Mouse (Mus musculus): Measurements from ENCODE around the gene Htr5b. TPM values are rescaled to one million over a fixed set of nuclear protein-coding genes. Genes with fewer than 3 reads are reported as not detected.

Htr5b gene
- polyA plus RNA-seq, 1 experiment from 2014 or later: 0.52 TPM

- H3K27ac ChIP-seq: no peak overlapping the region
- peaks cover 17% of the 10 kb centered on the region for H3K4me1 ChIP-seq
- H3K36me3 ChIP-seq: no peaks in the 10 kb centered on the region
- no peak overlapping the region for H3K4me3 ChIP-seq
- no peak overlapping the region for H3K9ac ChIP-seq
- 69% methylated on average over 7 of the region's 7 CpGs for WGBS
- no peak overlapping the region for H3K4me2 ChIP-seq
- no peak for ATAC-seq (ENCODE audit: insufficient number of reproducible peaks, insufficient read depth, low FRiP score, low TSS enrichment, low read depth)
- peaks cover 34% of the 10 kb centered on the region for H3K27me3 ChIP-seq
- H3K9me3 ChIP-seq: no peaks in the 10 kb centered on the region
Observed at GRCm38 (mm10) chr1:121531439-121531838, 3.2 kb upstream of the Htr5b start.

- H3K4me2 ChIP-seq: no peak overlapping the region
- H3K9me3 ChIP-seq: no peaks in the 10 kb centered on the region
- peaks cover 17% of the 10 kb centered on the region for H3K4me1 ChIP-seq
- H3K4me3 ChIP-seq: no peak overlapping the region
- ATAC-seq (ENCODE audit: insufficient number of reproducible peaks, insufficient read depth, low FRiP score, low TSS enrichment, low read depth): no peak
- H3K36me3 ChIP-seq: no peaks in the 10 kb centered on the region
- no peak overlapping the region for H3K27ac ChIP-seq
- H3K27me3 ChIP-seq: peaks cover 42% of the 10 kb centered on the region
- H3K9ac ChIP-seq: no peak overlapping the region
- WGBS: 80% methylated on average over 6 of the region's 6 CpGs
Observed at GRCm38 (mm10) chr1:121529286-121529685, 1.0 kb upstream of the Htr5b start.

- Histone ChIP-seq H3K4me3 (peak overlapping the region; percentile 42), H3K36me3 (no peaks in the 10 kb centered on the region), H3K4me1 (peaks cover 17% of the 10 kb centered on the region), H3K27me3 (peaks cover 42% of the 10 kb centered on the region), H3K27ac (no peak overlapping the region), H3K9ac (0 out of 2 replicates have a peak overlapping the region, but pooled peaks have one; percentile 32), H3K4me2 (peak overlapping the region; percentile 82), H3K9me3 (no peaks in the 10 kb centered on the region)
- no peak for ATAC-seq (ENCODE audit: insufficient number of reproducible peaks, insufficient read depth, low FRiP score, low TSS enrichment, low read depth)
- WGBS: 15% methylated on average over 55 of the region's 55 CpGs
Observed at GRCm38 (mm10) chr1:121527600-121528398, 466 bp downstream of the Htr5b start.

GRCm38 (mm10) chr1:121527061-121527460, 1.2 kb downstream of the Htr5b start:
- WGBS: 40% methylated on average over 17 of the region's 17 CpGs
- peak overlapping the region; percentile 82 for H3K4me2 ChIP-seq
- no peak for ATAC-seq (ENCODE audit: insufficient number of reproducible peaks, insufficient read depth, low FRiP score, low TSS enrichment, low read depth)
- H3K4me3 ChIP-seq: peak overlapping the region; percentile 42
- no peaks in the 10 kb centered on the region for H3K36me3 ChIP-seq
- H3K9ac ChIP-seq: no peak overlapping the region
- peaks cover 42% of the 10 kb centered on the region for H3K27me3 ChIP-seq
- no peaks in the 10 kb centered on the region for H3K9me3 ChIP-seq
- no peak overlapping the region for H3K27ac ChIP-seq
- H3K4me1 ChIP-seq: peaks cover 17% of the 10 kb centered on the region

- Histone ChIP-seq H3K36me3 (no peaks in the 10 kb centered on the region), H3K27me3 (no peaks in the 10 kb centered on the region), H3K9ac (no peak overlapping the region), H3K9me3 (no peaks in the 10 kb centered on the region), H3K4me2 (no peak overlapping the region), H3K4me1 (no peaks in the 10 kb centered on the region), H3K4me3 (no peak overlapping the region), H3K27ac (no peak overlapping the region)
- WGBS: 76% methylated on average over 1 of the region's 1 CpGs
- ATAC-seq (ENCODE audit: insufficient number of reproducible peaks, insufficient read depth, low FRiP score, low TSS enrichment, low read depth): no peak
Observed at GRCm38 (mm10) chr1:121518609-121519008, 9.7 kb downstream of the Htr5b start.

DNA sequence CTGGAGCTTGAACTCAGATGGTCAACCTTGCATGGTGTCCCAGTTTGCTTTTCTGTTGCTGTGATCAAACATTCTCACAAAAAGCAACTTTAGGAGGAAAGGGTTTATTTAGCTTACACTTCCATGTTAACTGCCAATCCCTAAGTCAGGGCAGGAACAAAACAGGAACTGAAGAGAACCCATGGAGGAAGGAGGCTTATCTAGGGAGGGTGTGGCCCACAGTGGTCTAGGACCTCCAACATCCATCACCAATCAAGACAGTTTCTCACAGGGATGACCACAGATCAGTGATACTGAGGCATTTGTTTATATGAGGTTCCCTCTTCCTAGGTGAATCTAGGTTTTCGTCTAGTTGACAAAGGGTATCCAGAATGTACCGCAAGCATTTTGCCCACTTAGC, 16.3 kb downstream of the Htr5b start:
- 92% methylated on average over 2 of the region's 2 CpGs for WGBS
- no peak overlapping the region for H3K4me2 ChIP-seq
- no peak for ATAC-seq (ENCODE audit: insufficient number of reproducible peaks, insufficient read depth, low FRiP score, low TSS enrichment, low read depth)
- no peaks in the 10 kb centered on the region for H3K27me3 ChIP-seq
- 0 out of 2 replicates have a peak, but pooled peaks cover 4% of the 10 kb centered on the region for H3K36me3 ChIP-seq
- no peaks in the 10 kb centered on the region for H3K9me3 ChIP-seq
- no peak overlapping the region for H3K4me3 ChIP-seq
- no peak overlapping the region for H3K27ac ChIP-seq
- H3K9ac ChIP-seq: no peak overlapping the region
- H3K4me1 ChIP-seq: no peaks in the 10 kb centered on the region; the same call in 1 of the 2 replicates

- H3K4me2 ChIP-seq: no peak overlapping the region
- no peaks in the 10 kb centered on the region for H3K9me3 ChIP-seq
- no peak for ATAC-seq (ENCODE audit: insufficient number of reproducible peaks, insufficient read depth, low FRiP score, low TSS enrichment, low read depth)
- no peaks in the 10 kb centered on the region for H3K27me3 ChIP-seq
- H3K27ac ChIP-seq: no peak overlapping the region
- H3K4me1 ChIP-seq: no peaks in the 10 kb centered on the region; the same call in 1 of the 2 replicates
- no peak overlapping the region for H3K9ac ChIP-seq
- no peak overlapping the region for H3K4me3 ChIP-seq
- H3K36me3 ChIP-seq: 0 out of 2 replicates have a peak, but pooled peaks cover 4% of the 10 kb centered on the region
- 22% methylated on average over 2 of the region's 2 CpGs for WGBS
Observed at GRCm38 (mm10) chr1:121511186-121511585, 17.1 kb downstream of the Htr5b start.

DNA sequence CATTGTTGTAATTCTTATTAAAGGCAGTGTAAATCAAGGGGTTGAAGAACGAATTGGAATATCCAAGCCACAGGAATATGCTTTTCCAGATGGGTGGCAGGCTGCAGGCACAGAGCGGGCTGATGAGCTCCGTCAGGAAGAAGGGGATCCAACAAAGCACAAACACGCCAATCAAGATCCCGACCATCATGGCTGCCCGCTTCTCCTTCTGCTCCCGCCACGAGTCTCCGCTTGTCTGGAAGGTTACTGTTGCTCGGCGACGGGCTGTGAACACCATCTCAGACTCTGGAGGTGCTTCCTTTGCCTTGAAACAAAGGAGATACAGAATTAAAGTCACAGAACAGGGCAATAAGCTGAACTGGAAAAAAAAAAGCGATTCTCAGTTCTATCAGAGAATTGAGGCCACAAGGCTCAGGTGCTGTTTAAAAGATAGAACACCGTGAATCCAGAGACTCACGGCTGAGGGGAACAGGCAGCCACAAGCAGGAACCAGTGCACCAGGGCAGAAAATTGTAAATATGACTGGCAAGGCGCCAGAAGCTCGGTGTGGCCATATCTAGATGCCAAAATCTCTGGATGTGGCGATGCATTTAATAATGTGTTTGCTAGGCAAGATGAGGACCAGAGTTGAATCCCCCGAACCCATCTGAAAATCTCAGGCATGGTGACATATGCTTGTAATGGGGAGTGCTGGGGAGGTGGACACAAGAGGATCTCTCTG, 17.7 kb downstream of the Htr5b start:
- Histone ChIP-seq H3K4me1 (no peaks in the 10 kb centered on the region; the same call in 1 of the 2 replicates), H3K4me2 (no peak overlapping the region), H3K9ac (no peak overlapping the region), H3K27ac (no peak overlapping the region), H3K27me3 (no peaks in the 10 kb centered on the region), H3K36me3 (0 out of 2 replicates have a peak, but pooled peaks cover 4% of the 10 kb centered on the region), H3K9me3 (no peaks in the 10 kb centered on the region), H3K4me3 (no peak overlapping the region)
- no peak for ATAC-seq (ENCODE audit: insufficient number of reproducible peaks, insufficient read depth, low FRiP score, low TSS enrichment, low read depth)
- 84% methylated on average over 19 of the region's 19 CpGs for whole genome bisulfite sequencing

DNA sequence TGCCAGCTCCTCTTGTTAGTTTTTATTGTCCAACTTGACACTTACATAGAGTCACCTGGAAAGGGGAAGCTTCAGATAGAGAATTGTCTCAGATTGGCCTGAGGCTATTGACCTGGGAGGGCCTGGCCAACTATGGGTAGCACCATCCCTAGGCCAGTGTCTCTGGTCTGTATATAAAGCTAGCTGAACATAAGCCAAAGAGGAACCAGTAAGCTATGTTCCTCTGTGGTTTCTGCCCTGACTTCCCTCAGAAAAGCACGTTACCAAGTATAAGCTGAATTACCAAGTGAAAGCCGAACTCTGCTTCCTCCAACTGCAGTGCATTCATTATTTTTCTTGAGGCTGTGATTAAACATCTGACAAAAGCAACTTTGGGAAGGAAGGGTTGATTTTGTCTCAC, 19.5 kb downstream of the Htr5b start:
- no peak overlapping the region for H3K9ac ChIP-seq
- ATAC-seq (ENCODE audit: insufficient number of reproducible peaks, insufficient read depth, low FRiP score, low TSS enrichment, low read depth): no peak
- WGBS: 81% methylated on average over 2 of the region's 2 CpGs
- no peak overlapping the region for H3K4me2 ChIP-seq
- 0 out of 2 replicates have a peak, but pooled peaks cover 13% of the 10 kb centered on the region for H3K36me3 ChIP-seq
- no peaks in the 10 kb centered on the region for H3K27me3 ChIP-seq
- H3K4me3 ChIP-seq: no peak overlapping the region
- no peak overlapping the region for H3K27ac ChIP-seq
- no peaks in the 10 kb centered on the region; the same call in 1 of the 2 replicates for H3K4me1 ChIP-seq
- no peaks in the 10 kb centered on the region for H3K9me3 ChIP-seq

GRCm38 (mm10) chr1:121497093-121497492, 31.2 kb downstream of the Htr5b start:
- Histone ChIP-seq H3K4me1 (no peaks in the 10 kb centered on the region), H3K9me3 (no peaks in the 10 kb centered on the region), H3K4me3 (no peak overlapping the region), H3K27ac (no peak overlapping the region), H3K36me3 (peaks cover 95% of the 10 kb centered on the region), H3K9ac (no peak overlapping the region), H3K4me2 (no peak overlapping the region), H3K27me3 (no peaks in the 10 kb centered on the region)
- ATAC-seq (ENCODE audit: insufficient number of reproducible peaks, insufficient read depth, low FRiP score, low TSS enrichment, low read depth): no peak
- 91% methylated on average over 4 of the region's 4 CpGs for WGBS

DNA sequence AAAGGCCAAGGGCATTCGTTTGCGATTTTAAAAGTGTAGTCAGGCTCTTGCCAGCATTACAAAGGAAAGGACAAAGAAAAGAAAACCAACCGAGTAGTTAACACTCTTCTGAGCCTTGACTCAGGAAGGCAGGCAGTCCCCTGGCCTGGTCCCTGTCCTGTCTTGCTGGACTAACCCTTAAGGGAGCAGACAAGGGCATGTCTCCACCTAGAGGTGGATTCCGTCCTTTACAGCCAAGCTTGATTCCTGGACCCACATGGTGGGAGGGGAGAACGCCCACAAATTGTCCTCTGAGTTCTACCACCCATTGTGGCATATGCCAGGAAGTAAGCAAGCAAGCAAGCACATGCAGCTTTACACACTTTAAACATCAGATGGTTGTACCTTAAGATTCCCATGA, 38.0 kb downstream of the Htr5b start:
- Histone ChIP-seq H3K27me3 (no peaks in the 10 kb centered on the region), H3K27ac (no peak overlapping the region), H3K4me2 (no peak overlapping the region), H3K4me1 (no peaks in the 10 kb centered on the region), H3K36me3 (peaks cover 87% of the 10 kb centered on the region), H3K9ac (no peak overlapping the region), H3K4me3 (no peak overlapping the region), H3K9me3 (no peaks in the 10 kb centered on the region)
- no peak for ATAC-seq (ENCODE audit: insufficient number of reproducible peaks, insufficient read depth, low FRiP score, low TSS enrichment, low read depth)
- WGBS: 28% methylated on average over 5 of the region's 5 CpGs

DNA sequence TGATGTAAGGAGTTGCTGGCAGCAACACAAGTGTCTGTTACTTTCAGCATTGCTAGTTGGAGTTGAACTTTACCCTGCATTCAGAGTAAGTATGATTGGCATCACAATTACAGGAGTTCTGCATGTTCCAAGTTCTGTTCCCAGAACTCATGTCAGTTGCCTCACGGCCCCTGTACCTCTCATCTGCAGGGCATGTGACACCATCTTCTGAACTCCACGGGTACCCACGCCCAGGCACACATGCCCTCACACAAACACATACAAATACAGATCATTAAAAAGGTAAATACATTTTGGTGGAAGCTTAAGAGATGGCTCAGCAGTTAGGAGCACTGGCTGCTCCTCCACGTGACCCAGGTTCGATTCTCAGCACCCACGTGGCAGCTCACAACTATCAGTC, 41.5 kb downstream of the Htr5b start:
- H3K27me3 ChIP-seq: no peaks in the 10 kb centered on the region
- H3K4me3 ChIP-seq: no peak overlapping the region
- peaks cover 73% of the 10 kb centered on the region for H3K36me3 ChIP-seq
- no peak for ATAC-seq (ENCODE audit: insufficient number of reproducible peaks, insufficient read depth, low FRiP score, low TSS enrichment, low read depth)
- WGBS: 92% methylated on average over 6 of the region's 6 CpGs
- H3K9me3 ChIP-seq: no peaks in the 10 kb centered on the region
- no peak overlapping the region for H3K9ac ChIP-seq
- no peak overlapping the region for H3K4me2 ChIP-seq
- no peak overlapping the region for H3K27ac ChIP-seq
- H3K4me1 ChIP-seq: no peaks in the 10 kb centered on the region
